In the genomic region with DNA sequence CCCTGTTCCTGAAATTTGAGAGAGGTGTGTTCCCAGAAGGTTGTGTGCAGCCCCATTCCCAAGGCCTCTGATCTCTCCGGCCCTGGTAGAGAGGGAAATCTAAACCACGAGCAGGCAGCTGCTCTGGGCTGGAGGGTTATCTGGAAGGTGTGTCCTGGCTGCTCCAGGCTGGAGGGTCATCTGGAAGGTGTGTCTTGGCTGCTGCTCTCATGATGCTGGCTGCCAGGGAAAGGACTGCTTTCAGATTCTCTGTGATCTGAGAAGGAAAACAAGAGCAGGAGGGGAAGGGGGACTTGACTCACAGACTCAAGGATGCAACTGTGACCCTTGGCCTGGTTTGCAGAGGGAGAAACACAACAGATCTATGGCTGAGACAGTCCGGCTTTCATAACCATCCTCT, we compare ENCODE assay signal across 13 mouse cellular contexts. TPM values are rescaled to one million over a fixed set of nuclear protein-coding genes. Genes with fewer than 3 reads are reported as not detected.
DNase-seq lines count a peak whose midpoint lies in the region; ATAC-seq lines count a peak whose summit lies in the region.
"Had no signal": no experiment of that assay in that cellular context is flagged by ENCODE, and none has a peak within 500 bp of the region (broad histone marks: within the 10 kb centered on the region; RNA-seq: fewer than 3 reads in every experiment).

No protein-coding gene starts in this region.

- H3K4me1 ChIP-seq in hindbrain, embryonic 10.5 days (replicated peaks) = peaks cover 42% of the 10 kb centered on the region
- H3K4me1 ChIP-seq in hindbrain, embryonic 13.5 days (replicated peaks) = peaks cover 7% of the 10 kb centered on the region
- H3K4me1 ChIP-seq in limb, embryonic 10.5 days = peaks cover 62% of the 10 kb centered on the region

- no peaks in the 10 kb centered on the region for H3K36me3 ChIP-seq in hindbrain, embryonic 10.5 days
- H3K36me3 ChIP-seq in hindbrain, embryonic 13.5 days = no peaks in the 10 kb centered on the region
- H3K36me3 ChIP-seq in limb, embryonic 10.5 days = no peaks in the 10 kb centered on the region
- H3K36me3 ChIP-seq: midbrain, embryonic 15.5 days had no signal

- DNase-seq in hindbrain, embryonic 10.5 days (ENCODE audit: low spot score) = no peak
- DNase-seq in 3T3-L1 (ENCODE audit: low read depth, low spot score) (peak; percentile 73), NIH3T3 (ENCODE audit: low read depth) (peak; percentile 53)
- DNase-seq in limb, embryonic 10.5 days (ENCODE audit: low spot score) = no peak
- no peak for DNase-seq in embryo, embryonic 9.5 days (ENCODE audit: extremely low spot score)
- no peak for DNase-seq in right cerebral cortex, adult 18-20 months
- DNase-seq: lung, adult 18-20 months; right cerebral cortex, postnatal 4 days; thymus, postnatal 14 days had no signal

- no peak overlapping the region for H3K4me3 ChIP-seq in hindbrain, embryonic 10.5 days
- H3K4me3 ChIP-seq in hindbrain, embryonic 13.5 days = no peak overlapping the region
- H3K4me3 ChIP-seq in limb, embryonic 10.5 days = no peak overlapping the region
- H3K4me3 ChIP-seq: midbrain, embryonic 15.5 days had no signal

- ATAC-seq in hindbrain, embryonic 13.5 days (ENCODE audit: low FRiP score) = no peak
- ATAC-seq in frontal cortex, adult (ENCODE audit: low TSS enrichment) = no peak
- ATAC-seq: midbrain, embryonic 15.5 days had no signal

- H3K9me3 ChIP-seq in hindbrain, embryonic 10.5 days = no peaks in the 10 kb centered on the region
- H3K9me3 ChIP-seq in hindbrain, embryonic 13.5 days = no peaks in the 10 kb centered on the region
- H3K9me3 ChIP-seq in limb, embryonic 10.5 days (replicated peaks) = no peaks in the 10 kb centered on the region
- H3K9me3 ChIP-seq: midbrain, embryonic 15.5 days had no signal

- 63% methylated on average over 3 of the region's 3 CpGs for WGBS in hindbrain, embryonic 10.5 days
- WGBS in hindbrain, embryonic 13.5 days = 76% methylated on average over 3 of the region's 3 CpGs
- 44% methylated on average over 3 of the region's 3 CpGs for WGBS in limb, embryonic 10.5 days

- no peak overlapping the region for H3K4me2 ChIP-seq in hindbrain, embryonic 13.5 days
- H3K4me2 ChIP-seq: midbrain, embryonic 15.5 days had no signal

- peaks cover 9% of the 10 kb centered on the region; the same call in 1 of the 2 replicates for H3K27me3 ChIP-seq in hindbrain, embryonic 10.5 days (ENCODE audit: insufficient read depth, poor library complexity, severe bottlenecking)
- 0 out of 2 replicates have a peak, but pooled peaks cover 3% of the 10 kb centered on the region for H3K27me3 ChIP-seq in hindbrain, embryonic 13.5 days
- no peaks in the 10 kb centered on the region for H3K27me3 ChIP-seq in limb, embryonic 10.5 days (ENCODE audit: low read depth, poor library complexity, severe bottlenecking)
- H3K27me3 ChIP-seq: midbrain, embryonic 15.5 days had no signal

- H3K9ac ChIP-seq in hindbrain, embryonic 13.5 days = no peak overlapping the region
- H3K9ac ChIP-seq: midbrain, embryonic 15.5 days had no signal

- H3K27ac ChIP-seq in hindbrain, embryonic 10.5 days = peak overlapping the region; percentile 23; the same call in 1 of the 2 replicates
- H3K27ac ChIP-seq in hindbrain, embryonic 13.5 days = no peak overlapping the region
- peak overlapping the region; percentile 90 for H3K27ac ChIP-seq in limb, embryonic 10.5 days
- H3K27ac ChIP-seq: midbrain, embryonic 15.5 days had no signal

RNA-seq across cellular contexts. Expression of a gene that starts 10.6 kb away (rescaled TPM):
- polyA plus RNA-seq in hindbrain, embryonic 10.5 days (2016; fragmentation: Nextera tagmentation; extraction: Ambion mirVana) = 28.6 and 36.3 TPM in 2 replicates
- 45.7 and 48.1 TPM in 2 replicates for polyA plus RNA-seq in hindbrain, embryonic 13.5 days (2015; fragmentation: Nextera tagmentation; extraction: Ambion mirVana)
- polyA plus RNA-seq in limb, embryonic 10.5 days (2016; fragmentation: Nextera tagmentation; extraction: Ambion mirVana) = 35.4 and 49.6 TPM in 2 replicates

RNA-seq across cellular contexts. Expression of a gene that starts 23.8 kb away (rescaled TPM):
- polyA plus RNA-seq in hindbrain, embryonic 10.5 days (2016; fragmentation: Nextera tagmentation; extraction: Ambion mirVana) = 0.19 and 0.21 TPM in 2 replicates
- polyA plus RNA-seq in hindbrain, embryonic 13.5 days (2015; fragmentation: Nextera tagmentation; extraction: Ambion mirVana) = 0.22 and 0.26 TPM in 2 replicates
- 0.61 and 1.1 TPM in 2 replicates for polyA plus RNA-seq in limb, embryonic 10.5 days (2016; fragmentation: Nextera tagmentation; extraction: Ambion mirVana)
- polyA plus RNA-seq: large intestine, adult 2 months had no signal

RNA-seq across cellular contexts. Expression of a gene that starts 35.8 kb away (rescaled TPM):
- polyA plus RNA-seq in hindbrain, embryonic 10.5 days (2016; fragmentation: Nextera tagmentation; extraction: Ambion mirVana) = 1.8 and 2.0 TPM in 2 replicates
- 2.9 and 4.8 TPM in 2 replicates for polyA plus RNA-seq in hindbrain, embryonic 13.5 days (2015; fragmentation: Nextera tagmentation; extraction: Ambion mirVana)
- polyA plus RNA-seq in limb, embryonic 10.5 days (2016; fragmentation: Nextera tagmentation; extraction: Ambion mirVana) = 2.7 and 3.4 TPM in 2 replicates

RNA-seq across cellular contexts. Expression of a gene that starts 52.8 kb away (rescaled TPM):
- polyA plus RNA-seq in hindbrain, embryonic 10.5 days (2016; fragmentation: Nextera tagmentation; extraction: Ambion mirVana) = 23.7 and 31.1 TPM in 2 replicates
- 24.4 and 24.9 TPM in 2 replicates for polyA plus RNA-seq in hindbrain, embryonic 13.5 days (2015; fragmentation: Nextera tagmentation; extraction: Ambion mirVana)
- polyA plus RNA-seq in limb, embryonic 10.5 days (2016; fragmentation: Nextera tagmentation; extraction: Ambion mirVana) = 24.1 and 25.9 TPM in 2 replicates

Comparison
In these comparisons a context has a peak if more than half of its experiments do, and no peak if none do; other contexts are left out.
1. DNase-seq: peak in 3T3-L1 (single experiment) and NIH3T3 (single experiment); none in hindbrain, embryonic 10.5 days (single experiment), limb, embryonic 10.5 days (single experiment), embryo, embryonic 9.5 days (single experiment) and right cerebral cortex, adult 18-20 months (single experiment).